Mouse (Mus musculus): Measurements from ENCODE around the gene Sema6d.

DNA sequence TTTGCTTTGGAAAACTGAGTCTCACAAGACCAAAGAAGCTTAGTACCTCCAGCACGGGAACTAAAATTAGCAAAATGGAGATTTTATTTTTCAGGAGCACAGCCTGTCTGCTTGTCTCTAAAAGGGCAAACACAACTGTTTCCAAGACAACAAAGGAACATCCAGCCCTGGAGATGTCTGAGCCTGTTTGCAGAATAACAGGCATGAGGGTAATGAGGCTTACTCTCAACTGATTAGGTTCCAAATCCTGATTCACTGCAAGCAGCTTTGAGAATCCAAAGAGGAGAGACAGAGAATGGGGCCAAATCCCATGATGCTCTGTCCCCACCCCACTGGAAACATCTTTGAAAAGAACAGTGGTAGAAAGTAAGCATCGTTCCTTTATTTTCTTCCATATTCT is 440.7 kb downstream of the Sema6d start:
- TF ChIP-seq POLR2A (IDR thresholded peaks at IDR 0.05; ENCODE audit: borderline replicate concordance, extremely low read depth, insufficient read depth, insufficient read length, poor library complexity, severe bottlenecking) (no peak), CTCF (IDR thresholded peaks at IDR 0.05; ENCODE audit: borderline replicate concordance, extremely low read depth, insufficient read depth, insufficient read length) (no peak)

All from brain, embryonic 14.5 days (tissue).